Mouse (Mus musculus) G1E (cell line): ENCODE measurements at regions not wholly inside any gene's neighbourhood (a gene's known extent, or its start where the extent isn't known, plus 50 kb on each side); places are given as distances from the start of the nearest gene placed in this dataset.

Source experiments
- CTCF ChIP-seq: IDR thresholded peaks from 2 replicates; pipeline ENCODE4 v1.5.1; 2012; ENCODE audit warnings: low read depth, low read length, inconsistent platforms, mixed read lengths
- GATA1 ChIP-seq: IDR thresholded peaks from 2 replicates; pipeline ENCODE4 v1.6.1; 2012; ENCODE audit warnings: borderline replicate concordance, low read length, inconsistent platforms, mixed read lengths
- GATA2 ChIP-seq: IDR thresholded peaks from 2 replicates; pipeline ENCODE4 v1.6.1; 2012; ENCODE audit warnings: low read depth, low read length, inconsistent platforms, borderline replicate concordance
- POLR2AphosphoS5 ChIP-seq: IDR thresholded peaks from 2 replicates; pipeline ENCODE4 v1.6.1; 2012; ENCODE audit warnings: low read depth, low read length, inconsistent platforms; ENCODE audit not compliant: insufficient replicate concordance
- TAL1 ChIP-seq: conservative IDR thresholded peaks from 2 replicates; pipeline ENCODE4 v1.6.1; 2012; ENCODE audit warnings: low read depth, low read length, inconsistent platforms, mixed read lengths

DNA sequence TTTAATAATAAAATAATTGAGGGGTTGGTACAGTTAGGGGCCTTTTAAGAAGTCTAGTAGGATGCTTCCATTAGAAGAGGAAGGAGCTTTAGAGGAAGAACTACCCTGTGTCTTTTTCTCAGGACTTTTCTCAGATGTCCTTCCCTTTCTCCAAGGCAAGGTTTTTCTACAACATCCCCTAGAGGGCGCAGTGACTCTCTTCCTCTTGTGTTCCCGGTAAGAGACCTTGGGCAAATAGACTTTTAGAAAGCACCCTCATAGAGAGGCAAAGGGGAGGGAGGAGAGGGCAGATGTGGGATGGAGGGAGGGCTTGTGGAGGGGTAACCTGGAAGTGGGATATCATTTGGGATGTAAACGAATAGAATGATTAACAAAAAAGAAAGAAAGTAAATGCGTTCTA is 572.6 kb upstream of the Sox9 start:
- TF ChIP-seq CTCF (no peak), GATA1 (no peak), GATA2 (no peak), POLR2AphosphoS5 (no peak), TAL1 (no peak)
